Mouse (Mus musculus) ES-E14 (cell line): ENCODE results near the gene Mymk. TPM values are rescaled to one million over a fixed set of nuclear protein-coding genes. Genes with fewer than 3 reads are reported as not detected.

Source experiments
- DNase-seq: peaks from one replicate; pipeline ENCODE4 v3.0.0-alpha.2; 2013; ENCODE audit warnings: low read depth, low spot score
- H3K27ac ChIP-seq: 2 replicates; pipeline ENCODE4 v1.5.1; 2012; ENCODE audit warnings: low read depth, mild to moderate bottlenecking, low read length, moderate library complexity, mixed read lengths; ENCODE audit not compliant: poor library complexity, insufficient read depth, severe bottlenecking
- H3K36me3 ChIP-seq: 2 replicates; pipeline ENCODE4 v1.6.1; 2012; ENCODE audit warnings: mild to moderate bottlenecking, low read length, moderate library complexity, mixed read lengths; ENCODE audit not compliant: control insufficient read depth, poor library complexity, insufficient read depth, severe bottlenecking
- H3K4me1 ChIP-seq, 2 experiments: fragments of 150-350 bp in 1 of 2; sonication (generic) in 1 of 2; 2 replicates each; pipeline ENCODE4 v1.6.1; 2012; ENCODE audit warnings: low read length in 2 of 2, mild to moderate bottlenecking in 1 of 2, mixed read lengths in 1 of 2; ENCODE audit not compliant: control insufficient read depth in 2 of 2, insufficient read depth in 2 of 2, poor library complexity in 1 of 2
- H3K4me3 ChIP-seq, 2 experiments: fragments of 150-350 bp in 1 of 2; sonication (generic) in 1 of 2; 2 replicates each; pipeline ENCODE4 v1.5.1; 2012; ENCODE audit warnings: low read length in 2 of 2, low read depth in 1 of 2, mild to moderate bottlenecking in 1 of 2, mixed read lengths in 1 of 2; ENCODE audit not compliant: insufficient read depth in 1 of 2, poor library complexity in 1 of 2, severe bottlenecking in 1 of 2
- H3K9ac ChIP-seq: 2 replicates; pipeline ENCODE4 v1.6.1; 2012; ENCODE audit warnings: low read depth, mild to moderate bottlenecking, low read length, mixed read lengths; ENCODE audit not compliant: poor library complexity, insufficient read depth, severe bottlenecking
- H3K9me3 ChIP-seq: fragments of 150-350 bp; sonication (generic); 2 replicates; pipeline ENCODE4 v1.6.1; 2012; ENCODE audit warnings: low read depth, mild to moderate bottlenecking, low read length; ENCODE audit not compliant: control insufficient read depth, insufficient read depth
- CHD2 ChIP-seq: IDR thresholded peaks from 2 replicates; pipeline ENCODE4 v1.6.1; 2014; ENCODE audit warnings: mild to moderate bottlenecking, low read depth, low read length, inconsistent platforms
- HCFC1 ChIP-seq: IDR thresholded peaks from 2 replicates; pipeline ENCODE4 v1.6.1; 2012; ENCODE audit warnings: low read length, inconsistent platforms, borderline replicate concordance; ENCODE audit not compliant: insufficient read depth
- MAFK ChIP-seq: IDR thresholded peaks from 2 replicates; pipeline ENCODE4 v1.6.1; 2014; ENCODE audit warnings: mild to moderate bottlenecking, low read depth, low read length, inconsistent platforms; ENCODE audit not compliant: insufficient read depth
- ZC3H11A ChIP-seq: IDR thresholded peaks from 2 replicates; pipeline ENCODE4 v1.6.1; 2012; ENCODE audit warnings: low read depth, mild to moderate bottlenecking, inconsistent platforms, low read length, borderline replicate concordance
- ZNF384 ChIP-seq: IDR thresholded peaks from 2 replicates; pipeline ENCODE4 v1.6.1; 2012; ENCODE audit warnings: low read depth, low read length, inconsistent platforms
- in situ Hi-C, 2 experiments: fragments of 600-800 bp; cut with MboI; formaldehyde crosslinking; loops; one replicate each; pipeline ENCODE4 v1.15.1; 2025; ENCODE audit warnings: low sequenced_read_pairs in 2 of 2, inconsistent platforms in 1 of 2; ENCODE audit not compliant: unreplicated experiment in 2 of 2
- total RNA-seq: library from RNA; depleted of rRNA; stranded (reverse); fragments of 300-350 nt; gene quantifications from 2 replicates; pipeline ENCODE4 v1.2.3, GENCODE M21; 2012

The Mymk gene
- total RNA-seq, 1 experiment: not detected

DNA sequence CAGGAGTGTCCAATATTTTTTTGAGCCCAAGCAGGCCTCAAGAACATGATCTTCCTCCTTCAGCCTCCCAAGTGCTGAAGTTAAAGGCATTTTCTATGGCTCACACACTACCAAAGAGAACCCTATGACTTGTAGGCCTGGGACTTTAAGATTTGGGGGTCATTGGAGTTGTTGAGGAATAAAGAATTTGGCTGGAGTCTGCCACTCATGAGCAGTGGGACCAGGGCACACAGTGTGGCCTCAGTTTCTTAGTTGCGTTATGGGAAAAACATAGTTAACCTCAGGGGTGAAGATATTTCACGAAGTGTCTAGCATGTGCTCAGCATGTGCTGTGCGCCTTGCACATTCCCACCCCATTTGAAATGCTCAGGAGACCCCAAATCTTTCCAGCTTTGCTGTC lies 45.6 kb downstream of the Mymk start:
- no peak overlapping the region for H3K27ac ChIP-seq
- TF ChIP-seq CHD2: no peak
- TF ChIP-seq MAFK: no peak
- no peak for TF ChIP-seq ZC3H11A
- no peak for TF ChIP-seq ZNF384
- no peak for TF ChIP-seq HCFC1
- no peak overlapping the region for H3K4me3 ChIP-seq
- in situ Hi-C loops: no loop called here
- H3K4me1 ChIP-seq: peaks cover 0 to 3% of the 10 kb centered on the region in 2 experiments; a peak in 1 of 4 replicates
- DNase-seq: no peak
- H3K36me3 ChIP-seq: no peaks in the 10 kb centered on the region; the same call in 1 of the 2 replicates
- H3K9ac ChIP-seq: no peak overlapping the region
- no peaks in the 10 kb centered on the region for H3K9me3 ChIP-seq

DNA sequence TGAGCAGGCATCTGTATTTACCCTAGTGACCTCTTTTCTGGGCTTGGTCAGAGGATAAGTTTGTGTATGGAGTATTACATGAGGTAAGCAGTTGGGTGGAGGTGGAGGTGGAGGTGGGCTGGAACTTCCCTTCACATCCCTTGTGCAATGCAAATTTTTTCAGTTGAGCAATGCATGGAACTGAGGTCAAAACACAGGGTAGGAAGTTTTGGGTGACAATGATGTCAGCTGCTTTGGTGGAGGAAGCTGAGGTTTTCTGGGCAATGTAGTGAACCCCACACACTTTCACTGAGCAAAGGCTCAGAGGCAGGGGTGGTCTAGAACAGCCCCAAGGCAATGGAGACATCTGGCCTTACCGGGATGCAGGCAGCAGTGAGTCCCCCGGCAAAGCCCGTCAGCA lies 46.4 kb downstream of the Mymk start:
- Histone ChIP-seq H3K27ac (no peak overlapping the region), H3K9ac (no peak overlapping the region), H3K4me1 (peaks cover 0 to 3% of the 10 kb centered on the region in 2 experiments; a peak in 1 of 4 replicates), H3K36me3 (no peaks in the 10 kb centered on the region; the same call in 1 of the 2 replicates), H3K9me3 (no peaks in the 10 kb centered on the region), H3K4me3 (no peak overlapping the region)
- in situ Hi-C loops: no loop called here
- TF ChIP-seq ZC3H11A (no peak), CHD2 (no peak), ZNF384 (no peak), MAFK (no peak), HCFC1 (no peak)
- DNase-seq: no peak

GRCm38 (mm10) chr2:27024136-27024535 lies 47.8 kb downstream of the Mymk start:
- no peak for DNase-seq
- in situ Hi-C loops: no loop called here
- no peak overlapping the region for H3K27ac ChIP-seq
- no peaks in the 10 kb centered on the region for H3K9me3 ChIP-seq
- no peak overlapping the region for H3K9ac ChIP-seq
- H3K4me3 ChIP-seq: no peak overlapping the region
- H3K4me1 ChIP-seq: peaks cover 0 to 3% of the 10 kb centered on the region in 2 experiments; a peak in 1 of 4 replicates
- H3K36me3 ChIP-seq: no peaks in the 10 kb centered on the region; the same call in 1 of the 2 replicates
- TF ChIP-seq HCFC1 (no peak), MAFK (no peak), ZC3H11A (no peak), ZNF384 (no peak), CHD2 (no peak)

DNA sequence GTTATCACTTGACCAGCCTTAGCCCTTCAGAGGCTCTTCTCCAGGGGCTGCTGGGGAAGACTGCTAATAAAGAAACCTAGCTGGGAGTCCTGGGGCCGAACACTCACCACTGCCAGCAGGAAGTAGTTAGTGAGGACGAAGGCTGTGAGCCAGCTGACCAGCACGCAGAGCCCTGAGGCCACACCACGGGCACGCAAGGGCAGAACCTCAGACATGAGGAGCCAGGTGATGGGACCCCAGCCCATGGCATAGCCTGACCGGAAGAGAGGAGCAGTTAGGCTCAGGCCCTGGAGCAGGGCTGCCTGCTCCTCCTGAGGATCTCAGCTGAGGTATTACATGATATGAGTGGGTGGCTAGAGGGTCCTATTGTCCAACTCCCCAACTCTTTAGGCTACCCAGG lies 49.4 kb downstream of the Mymk start:
- TF ChIP-seq ZNF384: no peak
- no peak for TF ChIP-seq MAFK
- TF ChIP-seq CHD2: no peak
- no peak for TF ChIP-seq HCFC1
- no peak for TF ChIP-seq ZC3H11A
- Histone ChIP-seq H3K4me1 (no peaks in the 10 kb centered on the region), H3K27ac (no peak overlapping the region), H3K4me3 (no peak overlapping the region), H3K9me3 (no peaks in the 10 kb centered on the region), H3K9ac (no peak overlapping the region), H3K36me3 (no peaks in the 10 kb centered on the region; the same call in 1 of the 2 replicates)
- no peak for DNase-seq
- in situ Hi-C loops: no loop called here
